Mouse (Mus musculus) bone marrow macrophage, adult 2 months (primary cell): Measurements from ENCODE around the gene Tsc22d1.

ENCODE experiments used
- CTCF ChIP-seq: IDR thresholded peaks from 2 replicates; pipeline ENCODE4 v1.5.1; 2012; ENCODE audit warnings: low read depth, mild to moderate bottlenecking, low read length, moderate library complexity
- POLR2A ChIP-seq: IDR thresholded peaks from 2 replicates; pipeline ENCODE4 v1.6.1; 2012; ENCODE audit warnings: mild to moderate bottlenecking, low read depth, low read length, borderline replicate concordance

DNA sequence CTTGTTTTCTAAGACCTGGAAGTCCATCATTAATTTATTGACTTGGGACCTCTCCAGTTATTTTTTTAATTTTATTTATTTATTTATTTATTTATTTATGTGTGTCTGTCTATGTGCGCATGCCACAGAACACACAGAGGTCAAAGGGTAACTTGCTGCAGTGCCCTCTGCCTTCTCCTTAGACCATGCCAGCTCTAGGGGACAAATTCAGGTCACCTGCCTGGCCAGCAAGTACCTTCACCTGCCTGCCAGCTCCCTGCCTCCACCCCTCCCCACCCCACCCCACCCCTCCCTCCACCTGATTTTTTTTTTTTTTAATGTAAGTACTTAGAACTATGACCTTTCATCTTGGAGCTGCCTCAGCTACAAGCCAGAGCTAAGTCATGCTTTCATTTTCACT lies 68.9 kb downstream of the Tsc22d1 start:
- TF ChIP-seq POLR2A (no peak), CTCF (no peak)
